Mouse (Mus musculus) myocyte (in vitro differentiated cells): ENCODE measurements around the gene Gramd1b.

Source experiments
- MAX ChIP-seq: IDR thresholded peaks from one replicate; pipeline ENCODE4 v1.6.1; 2011; ENCODE audit warnings: low read depth, mild to moderate bottlenecking, control low read depth
- MYOG ChIP-seq, 3 experiments: IDR thresholded peaks; one replicate each; pipeline ENCODE4 v1.6.1; 2011; ENCODE audit warnings: control low read depth in 2 of 3, low read depth in 2 of 3, mild to moderate bottlenecking in 2 of 3; ENCODE audit not compliant: insufficient read length in 2 of 3, control insufficient read depth in 1 of 3, insufficient read depth in 1 of 3
- POLR2A ChIP-seq: IDR thresholded peaks from one replicate; pipeline ENCODE4 v1.6.1; 2011; ENCODE audit warnings: low read depth, mild to moderate bottlenecking, control low read depth, moderate library complexity; ENCODE audit not compliant: insufficient read length
- TCF12 ChIP-seq: IDR thresholded peaks from one replicate; pipeline ENCODE4 v1.6.1; 2011; ENCODE audit warnings: mild to moderate bottlenecking, control low read depth; ENCODE audit not compliant: poor library complexity, insufficient read depth, severe bottlenecking
- TCF3 ChIP-seq: IDR thresholded peaks from one replicate; pipeline ENCODE4 v1.6.1; 2011; ENCODE audit warnings: low read depth, control low read depth; ENCODE audit not compliant: insufficient read length
- USF1 ChIP-seq: IDR thresholded peaks from one replicate; pipeline ENCODE4 v1.6.1; 2011; ENCODE audit warnings: low read depth, mild to moderate bottlenecking, control low read depth, moderate library complexity

DNA sequence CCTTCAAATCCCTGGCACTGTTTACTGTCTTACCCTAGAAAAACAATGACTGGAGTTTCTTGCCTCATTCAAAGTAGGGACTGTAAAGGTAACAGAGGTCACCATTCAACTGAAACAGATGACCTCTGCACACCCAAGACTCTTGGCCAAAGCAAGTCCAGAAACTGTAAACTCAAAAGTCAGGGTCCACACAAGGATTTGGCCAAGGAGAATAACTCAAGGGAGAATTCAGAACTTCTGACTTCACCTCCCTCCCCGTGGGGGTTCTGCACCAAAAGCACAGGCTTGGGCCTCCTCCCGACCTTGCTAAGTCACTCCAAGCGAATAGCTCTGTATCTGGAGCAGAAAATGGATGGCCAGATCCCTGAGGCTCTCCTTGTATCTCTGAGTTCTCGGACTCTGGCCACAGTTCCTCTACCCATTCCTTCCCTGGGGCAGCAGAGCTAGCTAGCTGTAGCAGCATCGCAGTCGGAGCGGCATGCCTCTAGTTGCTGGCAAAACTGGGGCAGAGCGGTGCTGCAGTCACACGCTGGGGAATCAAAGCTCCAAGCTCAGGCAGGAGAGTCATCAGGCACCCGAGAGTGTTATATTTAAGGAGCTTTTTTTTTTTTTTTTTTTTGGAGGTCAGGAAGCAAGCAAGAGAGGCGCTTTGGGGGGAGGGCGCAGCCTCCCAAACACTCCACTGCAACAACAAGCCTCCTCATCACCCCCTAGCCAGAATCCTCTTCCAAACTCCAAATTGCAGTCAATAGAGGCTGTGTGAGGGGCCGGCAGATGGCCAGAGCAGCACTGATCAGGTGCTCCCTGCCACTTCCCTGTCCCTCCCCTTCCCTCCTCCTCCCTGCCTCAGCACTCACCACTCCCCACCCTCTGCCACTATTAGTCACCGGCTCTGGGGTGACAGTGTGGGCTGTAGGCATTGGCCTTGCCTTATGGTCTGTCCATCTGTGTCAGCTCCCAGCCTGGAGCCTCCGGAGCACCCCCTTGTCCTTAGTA, 149.5 kb downstream of the Gramd1b start:
- TF ChIP-seq POLR2A (no peak), USF1 (no peak), MAX (no peak), TCF3 (no peak), TCF12 (no peak), MYOG (IDR thresholded peaks at IDR 0.05; ENCODE audit: control insufficient read depth in 1 of 3, insufficient read depth in 1 of 3, insufficient read length in 2 of 3, low read depth in 2 of 3) (peak in 1 of 3 experiments; percentile 21)
